Mouse (Mus musculus): ENCODE measurements around the gene Tigit. TPM values are rescaled to one million over a fixed set of nuclear protein-coding genes. Genes with fewer than 3 reads are reported as not detected.

Tigit gene
- polyA plus RNA-seq (2012; ENCODE audit: insufficient read depth, insufficient read length, missing spikeins) = not detected in 2 replicates

DNA sequence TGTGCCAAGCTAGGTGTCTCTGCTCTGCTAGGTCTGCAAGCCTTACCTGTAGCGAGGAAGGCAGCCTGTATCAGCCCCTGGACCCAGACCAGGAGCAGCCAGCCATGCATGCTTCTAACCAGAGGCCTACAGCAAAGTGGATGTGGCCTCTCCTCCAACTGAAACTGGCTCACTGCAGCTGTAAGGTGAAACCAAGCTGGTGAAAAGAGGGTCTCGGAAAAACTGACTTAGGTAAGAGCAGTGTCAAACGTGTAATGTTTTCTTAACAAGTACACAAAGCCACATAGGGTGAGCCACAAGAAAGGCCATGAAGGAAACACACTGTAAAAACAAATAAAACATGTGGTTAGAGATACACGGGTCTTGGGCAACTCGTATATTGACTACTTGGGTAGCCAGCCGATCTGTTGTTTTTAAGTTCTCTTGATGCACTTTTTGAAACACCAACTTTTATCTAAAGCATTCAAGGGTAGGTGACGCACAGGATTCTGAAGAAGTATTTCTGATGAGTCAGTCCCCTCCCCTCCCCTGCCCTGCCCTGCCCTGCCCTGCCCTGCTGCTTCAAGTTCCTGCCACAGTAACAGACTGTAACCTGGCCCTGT, at the start of gene Tigit:
Tigit (minus strand) TSS at position 169 of the 602 bp plus-strand sequence.
- Histone ChIP-seq H3K4me3 (ENCODE audit: insufficient read depth, low read depth, low read length) (no peak within 1 kb of the TSS), H3K27ac (replicated peaks; ENCODE audit: low read depth, low read length) (no peak within 1 kb of the TSS), H3K4me1 (ENCODE audit: control insufficient read depth, insufficient read depth, insufficient read length, low read length) (no peaks in the 10 kb centered on the region)

DNA sequence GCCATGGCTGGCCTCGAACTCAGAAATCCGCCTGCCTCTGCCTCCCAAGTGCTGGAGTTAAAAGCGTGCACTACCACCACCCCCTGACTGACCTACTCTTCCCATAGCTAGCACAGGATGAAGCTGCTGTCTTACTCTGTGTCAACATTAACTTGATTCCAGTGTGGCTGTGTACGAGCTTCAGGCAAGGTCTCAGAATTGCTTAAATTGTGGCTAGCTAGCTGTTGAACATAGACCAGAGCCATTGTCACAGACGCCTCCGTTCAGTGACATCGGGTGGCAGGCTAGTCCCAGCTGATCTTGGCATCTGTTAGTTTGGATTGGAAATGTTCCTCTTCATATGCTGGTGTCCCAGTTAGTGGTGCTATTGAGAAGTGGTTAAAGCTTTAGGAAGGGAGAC, 47.4 kb upstream of the Tigit start:
- H3K4me3 ChIP-seq (ENCODE audit: insufficient read depth, low read depth, low read length) = no peak overlapping the region
- no peak overlapping the region for H3K27ac ChIP-seq (replicated peaks; ENCODE audit: low read depth, low read length)
- H3K4me1 ChIP-seq (ENCODE audit: control insufficient read depth, insufficient read depth, insufficient read length, low read length) = peaks cover 2% of the 10 kb centered on the region; the same call in 1 of the 2 replicates

DNA sequence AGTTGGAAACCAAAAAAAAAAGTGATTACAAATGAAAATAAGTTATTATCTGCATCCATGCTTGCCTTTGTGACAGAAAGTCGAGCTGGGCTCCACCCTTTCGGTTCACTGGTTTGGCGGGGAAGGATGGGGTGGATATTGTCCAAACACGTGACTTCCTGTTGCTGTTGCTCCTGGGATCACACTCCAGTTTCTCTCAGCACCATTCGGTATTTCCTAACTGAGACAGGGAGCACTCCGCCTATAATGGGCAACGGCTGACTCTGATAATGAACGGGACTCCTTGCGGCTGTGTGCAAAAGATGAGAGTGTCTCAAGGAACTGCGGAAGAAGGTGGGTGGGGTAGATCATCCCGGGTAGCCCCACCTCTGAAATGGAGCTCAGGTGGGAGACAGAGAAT, 46.7 kb upstream of the Tigit start:
- Histone ChIP-seq H3K27ac (replicated peaks; ENCODE audit: low read depth, low read length) (no peak overlapping the region), H3K4me1 (ENCODE audit: control insufficient read depth, insufficient read depth, insufficient read length, low read length) (peaks cover 2% of the 10 kb centered on the region; the same call in 1 of the 2 replicates), H3K4me3 (ENCODE audit: insufficient read depth, low read depth, low read length) (peak overlapping the region; percentile 32)

DNA sequence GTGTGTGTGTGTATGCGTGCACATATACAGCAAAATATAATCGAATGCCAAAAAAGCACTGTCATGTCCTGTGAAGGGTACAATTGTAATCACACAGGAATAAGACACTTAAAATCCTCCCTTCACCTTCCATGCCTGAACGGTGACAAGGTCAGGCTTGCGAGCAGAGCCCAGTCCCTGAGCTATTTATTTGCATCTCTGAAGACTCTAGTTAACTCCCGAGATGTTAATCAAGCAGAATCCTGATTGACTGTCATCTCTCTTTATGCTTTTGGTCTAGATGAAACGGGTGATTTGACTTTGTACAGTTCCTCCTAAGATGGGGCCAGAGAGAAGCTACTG, 46.2 kb upstream of the Tigit start:
- H3K27ac ChIP-seq (replicated peaks; ENCODE audit: low read depth, low read length) = no peak overlapping the region
- peak overlapping the region; percentile 32; the same call in 1 of the 2 replicates for H3K4me3 ChIP-seq (ENCODE audit: insufficient read depth, low read depth, low read length)
- peaks cover 2% of the 10 kb centered on the region; the same call in 1 of the 2 replicates for H3K4me1 ChIP-seq (ENCODE audit: control insufficient read depth, insufficient read depth, insufficient read length, low read length)

DNA sequence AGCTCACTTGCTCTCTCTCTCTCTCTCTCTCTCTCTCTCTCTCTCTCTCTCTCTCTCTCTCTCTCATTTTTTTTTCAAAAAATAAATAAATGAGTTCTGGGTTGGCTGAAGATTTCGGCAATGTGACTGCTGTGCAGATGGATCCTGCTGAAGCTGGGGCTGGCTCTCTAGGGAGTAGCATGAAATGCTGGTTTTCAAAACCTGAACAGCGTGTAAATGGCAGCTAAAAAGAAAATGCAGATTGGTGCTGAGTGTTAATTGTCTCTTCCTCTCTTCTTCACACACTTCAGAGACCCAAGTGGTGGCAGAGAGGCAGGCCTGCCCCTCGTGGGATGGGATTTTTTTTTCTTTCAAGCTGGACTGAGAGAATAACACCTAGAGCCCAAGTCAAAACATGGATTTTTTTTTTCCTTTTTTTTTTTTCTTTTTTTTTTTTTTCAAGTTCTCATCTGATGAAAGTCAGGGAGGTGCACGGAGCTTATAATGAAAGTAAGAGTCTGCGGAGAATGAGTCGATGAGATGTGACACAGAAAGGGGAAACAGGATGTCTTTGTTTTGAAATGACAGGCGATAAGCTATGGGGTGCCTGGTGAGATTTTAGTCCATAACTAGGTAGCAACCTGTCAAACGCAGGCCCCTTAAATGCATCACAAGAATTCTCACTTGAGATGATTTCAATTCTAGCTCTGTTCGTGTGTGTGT, 45.6 kb upstream of the Tigit start:
- no peak overlapping the region for H3K27ac ChIP-seq (replicated peaks; ENCODE audit: low read depth, low read length)
- peak overlapping the region; percentile 32; the same call in 1 of the 2 replicates for H3K4me3 ChIP-seq (ENCODE audit: insufficient read depth, low read depth, low read length)
- H3K4me1 ChIP-seq (ENCODE audit: control insufficient read depth, insufficient read depth, insufficient read length, low read length) = peaks cover 2% of the 10 kb centered on the region; the same call in 1 of the 2 replicates

DNA sequence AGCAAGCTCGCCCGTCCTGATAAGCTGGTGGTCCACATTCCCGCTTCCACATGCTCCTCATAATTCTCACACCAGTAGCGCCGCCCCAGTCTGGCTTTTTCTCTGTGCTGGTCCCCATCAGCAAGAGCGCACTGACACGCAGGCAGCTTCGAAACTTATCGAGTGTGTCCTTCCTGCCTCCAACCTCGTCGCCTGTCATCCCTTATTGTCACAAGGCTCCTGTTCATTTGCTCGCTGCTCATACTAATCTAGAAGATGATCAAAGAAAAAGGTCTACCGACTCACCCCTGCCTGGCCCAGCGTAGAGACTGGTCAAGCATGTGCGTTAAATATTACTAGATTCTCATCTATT, 45.1 kb upstream of the Tigit start:
- no peak overlapping the region for H3K4me3 ChIP-seq (ENCODE audit: insufficient read depth, low read depth, low read length)
- H3K4me1 ChIP-seq (ENCODE audit: control insufficient read depth, insufficient read depth, insufficient read length, low read length) = peaks cover 2% of the 10 kb centered on the region; the same call in 1 of the 2 replicates
- no peak overlapping the region for H3K27ac ChIP-seq (replicated peaks; ENCODE audit: low read depth, low read length)

DNA sequence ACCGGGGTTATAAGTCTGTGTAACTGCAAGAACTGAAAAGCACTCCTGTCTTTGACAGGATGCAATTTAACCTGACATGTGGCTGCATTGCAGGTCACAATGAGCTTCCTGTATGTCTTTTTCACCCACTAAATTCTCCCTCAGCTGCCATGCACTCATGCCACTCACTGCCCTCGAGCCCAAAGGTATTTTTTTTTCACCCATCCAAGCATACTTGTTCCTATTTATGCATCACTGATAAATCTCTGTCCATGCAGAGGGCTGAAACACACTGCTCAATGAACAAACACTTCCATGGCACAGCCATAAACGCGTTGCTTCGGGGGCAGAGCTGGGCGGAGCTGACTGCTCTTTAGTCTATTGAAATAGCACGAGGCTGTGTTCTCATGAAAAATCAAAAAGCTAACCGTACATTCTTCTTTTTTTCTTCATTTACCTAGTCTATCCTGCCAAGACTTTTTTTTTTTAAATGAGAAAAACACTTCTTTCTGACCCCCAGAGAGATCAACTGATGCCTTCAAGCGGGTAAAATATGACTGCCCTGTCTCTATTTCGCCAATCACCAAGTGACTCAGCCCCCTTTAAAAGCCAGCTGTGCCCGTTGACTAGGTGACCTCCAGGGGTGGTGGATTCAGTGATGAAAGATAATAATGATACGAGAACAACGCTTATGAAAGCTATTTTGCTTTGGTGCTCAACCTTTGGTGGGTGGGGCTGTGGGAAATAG, 44.6 kb upstream of the Tigit start:
- H3K27ac ChIP-seq (replicated peaks; ENCODE audit: low read depth, low read length) = no peak overlapping the region
- peaks cover 2% of the 10 kb centered on the region; the same call in 1 of the 2 replicates for H3K4me1 ChIP-seq (ENCODE audit: control insufficient read depth, insufficient read depth, insufficient read length, low read length)
- no peak overlapping the region for H3K4me3 ChIP-seq (ENCODE audit: insufficient read depth, low read depth, low read length)

DNA sequence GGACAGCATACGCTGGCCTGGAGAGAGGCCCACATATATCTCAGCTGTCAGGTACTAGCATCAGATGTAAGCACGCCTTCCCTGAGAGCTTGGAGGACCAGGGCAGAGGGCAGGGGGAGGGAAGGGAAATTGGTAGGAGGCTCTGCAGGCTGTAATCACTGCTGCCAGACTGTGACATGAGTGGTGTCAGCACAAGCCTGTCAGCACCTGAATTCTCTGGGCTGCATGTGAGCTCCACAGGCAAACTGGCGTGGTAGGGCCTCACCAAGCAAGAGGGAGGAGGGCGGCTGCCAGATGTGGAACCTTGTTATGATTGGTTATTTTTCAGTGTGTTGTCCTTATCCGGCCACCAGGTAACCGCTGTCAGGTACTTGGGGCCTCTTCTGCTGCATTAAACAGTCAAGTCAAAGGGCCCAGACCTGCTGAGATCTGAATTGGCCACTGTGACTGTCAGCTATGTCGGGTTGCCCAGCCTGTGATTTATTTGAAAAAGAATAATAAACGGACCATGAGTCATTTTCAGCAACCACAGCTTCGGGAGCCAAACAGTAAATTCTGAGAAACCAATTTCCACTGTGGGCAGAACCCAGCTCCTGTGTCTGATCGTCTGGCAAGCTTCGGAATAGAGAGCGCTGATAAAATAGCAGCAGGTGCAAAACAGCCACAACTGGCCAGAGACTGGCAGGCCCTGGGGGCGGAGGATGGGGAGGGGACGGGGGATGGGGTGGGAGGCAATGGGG, 38.0 kb upstream of the Tigit start:
- Histone ChIP-seq H3K27ac (replicated peaks; ENCODE audit: low read depth, low read length) (no peak overlapping the region), H3K4me3 (ENCODE audit: insufficient read depth, low read depth, low read length) (no peak overlapping the region), H3K4me1 (ENCODE audit: control insufficient read depth, insufficient read depth, insufficient read length, low read length) (no peaks in the 10 kb centered on the region)

DNA sequence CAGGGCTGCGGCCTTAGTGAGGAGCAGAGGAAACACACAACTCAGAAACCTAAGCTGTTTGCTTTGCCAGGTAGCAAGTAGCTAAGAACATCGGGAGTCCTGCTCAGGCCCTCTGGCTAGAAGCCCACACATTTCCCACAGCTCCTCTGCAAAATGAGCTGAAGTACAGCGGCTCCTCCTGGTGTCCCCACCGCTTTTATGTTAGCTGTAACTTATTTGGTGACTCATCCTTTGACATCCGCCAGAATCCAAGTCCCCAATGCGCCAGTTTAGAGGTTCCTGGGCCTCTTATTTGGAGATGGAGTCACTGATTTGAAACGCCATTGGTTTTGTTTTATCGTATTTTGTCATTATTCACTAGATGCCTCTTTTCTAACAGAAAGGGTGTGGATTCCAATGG, 36.6 kb upstream of the Tigit start:
- Histone ChIP-seq H3K27ac (replicated peaks; ENCODE audit: low read depth, low read length) (no peak overlapping the region), H3K4me3 (ENCODE audit: insufficient read depth, low read depth, low read length) (no peak overlapping the region), H3K4me1 (ENCODE audit: control insufficient read depth, insufficient read depth, insufficient read length, low read length) (no peaks in the 10 kb centered on the region)

DNA sequence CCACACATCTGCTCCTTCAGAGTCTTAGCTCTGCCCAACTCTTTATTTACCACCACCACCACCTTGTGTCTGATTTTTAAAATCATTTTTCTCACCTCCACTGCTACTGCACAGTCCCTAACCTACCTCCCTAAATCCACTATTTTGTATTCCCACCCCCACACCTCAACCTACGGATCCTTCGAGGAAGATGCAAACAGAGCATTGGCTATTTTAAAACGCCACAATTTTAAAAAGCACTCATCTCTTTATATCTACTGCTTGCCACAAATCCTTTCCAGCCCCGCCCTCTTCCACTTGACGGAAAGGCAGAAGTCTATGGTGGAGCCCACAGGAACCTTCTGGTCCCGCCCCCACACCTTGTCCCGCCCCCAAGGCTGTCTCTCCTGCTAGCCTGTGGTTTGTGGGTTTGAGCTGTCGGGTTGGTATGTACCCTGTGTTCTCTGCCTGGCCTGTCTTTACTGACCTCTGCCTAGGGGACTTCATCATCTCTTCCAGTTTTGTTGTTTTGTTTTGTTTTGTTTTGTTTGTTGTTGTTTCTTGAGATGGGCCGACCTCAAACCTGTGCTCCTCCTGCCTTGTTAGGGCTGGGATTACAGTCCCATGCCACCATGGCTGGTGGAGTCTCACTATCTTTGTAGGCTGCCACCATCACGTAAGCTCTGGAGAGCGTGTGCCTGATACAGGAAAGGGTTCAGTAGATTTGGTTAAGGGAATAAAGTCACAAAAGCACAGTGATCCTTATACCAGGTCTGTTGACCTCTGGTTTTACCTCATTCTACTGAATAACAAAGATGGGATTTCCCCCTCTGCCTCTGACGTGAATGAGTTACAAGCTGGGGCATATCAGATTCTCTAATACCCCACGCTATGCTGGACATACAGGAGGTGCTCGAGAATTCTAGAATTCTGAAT, 35.0 kb upstream of the Tigit start:
- no peaks in the 10 kb centered on the region for H3K4me1 ChIP-seq (ENCODE audit: control insufficient read depth, insufficient read depth, insufficient read length, low read length)
- no peak overlapping the region for H3K27ac ChIP-seq (replicated peaks; ENCODE audit: low read depth, low read length)
- H3K4me3 ChIP-seq (ENCODE audit: insufficient read depth, low read depth, low read length) = no peak overlapping the region

DNA sequence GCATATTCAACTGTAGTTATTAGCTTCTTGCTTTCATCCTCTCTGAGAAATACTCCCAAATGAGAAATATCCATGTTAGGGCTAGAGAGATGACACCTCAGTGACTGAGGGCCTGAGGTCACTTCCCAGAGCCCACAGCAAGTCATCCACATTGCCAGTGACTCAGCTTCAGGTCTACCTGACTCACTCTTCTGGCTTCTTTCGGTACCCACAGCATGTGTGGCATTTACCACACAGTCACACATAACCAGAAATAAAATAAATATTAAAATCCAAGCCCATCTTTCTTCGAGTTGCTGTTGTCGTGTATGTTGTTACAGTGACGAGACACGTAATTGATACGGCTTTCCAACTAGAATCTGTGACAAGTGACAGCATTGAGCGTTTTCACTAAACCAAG, 33.8 kb upstream of the Tigit start:
- no peak overlapping the region for H3K27ac ChIP-seq (replicated peaks; ENCODE audit: low read depth, low read length)
- no peaks in the 10 kb centered on the region for H3K4me1 ChIP-seq (ENCODE audit: control insufficient read depth, insufficient read depth, insufficient read length, low read length)
- H3K4me3 ChIP-seq (ENCODE audit: insufficient read depth, low read depth, low read length) = no peak overlapping the region

DNA sequence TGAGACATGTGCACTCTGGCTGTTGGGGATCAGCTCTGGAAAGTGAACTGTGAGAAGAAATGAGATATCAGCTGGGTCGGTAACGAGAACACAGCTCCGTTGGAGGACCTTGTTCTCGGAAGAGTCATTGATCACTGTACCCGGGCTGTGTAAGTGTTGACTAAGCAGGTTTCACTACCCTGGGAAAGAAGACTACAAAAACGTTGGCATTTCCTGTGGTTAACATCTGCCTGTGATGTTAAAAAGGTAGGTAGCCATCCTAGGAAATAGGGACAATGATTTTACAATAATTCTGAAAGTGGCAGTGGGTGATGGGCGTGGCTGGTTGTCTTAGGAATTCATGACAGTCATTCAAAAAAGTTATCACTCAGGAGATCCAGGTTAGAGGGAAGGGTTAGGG, 31.9 kb upstream of the Tigit start:
- H3K4me1 ChIP-seq (ENCODE audit: control insufficient read depth, insufficient read depth, insufficient read length, low read length) = no peaks in the 10 kb centered on the region
- H3K4me3 ChIP-seq (ENCODE audit: insufficient read depth, low read depth, low read length) = no peak overlapping the region
- H3K27ac ChIP-seq (replicated peaks; ENCODE audit: low read depth, low read length) = no peak overlapping the region

DNA sequence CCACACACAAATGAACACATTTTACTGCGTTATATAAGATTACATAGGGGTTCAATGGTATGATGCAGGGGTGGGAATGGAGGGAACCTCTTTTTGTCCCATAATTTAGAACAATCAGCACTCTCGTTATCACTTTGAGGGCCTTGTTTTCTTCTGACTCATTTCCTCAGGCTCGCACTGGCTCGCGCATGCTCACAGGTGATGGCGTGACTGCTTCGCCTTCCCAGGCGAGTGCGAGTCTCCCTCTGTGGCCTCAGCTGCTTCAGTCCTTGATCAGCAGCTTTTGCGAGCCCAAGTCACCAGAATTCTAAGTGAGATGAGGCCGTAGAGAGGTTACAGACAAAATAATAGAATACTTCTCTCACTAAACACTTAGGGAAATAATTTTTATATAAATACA, 30.2 kb upstream of the Tigit start:
- Histone ChIP-seq H3K4me3 (ENCODE audit: insufficient read depth, low read depth, low read length) (no peak overlapping the region), H3K27ac (replicated peaks; ENCODE audit: low read depth, low read length) (no peak overlapping the region), H3K4me1 (ENCODE audit: control insufficient read depth, insufficient read depth, insufficient read length, low read length) (no peaks in the 10 kb centered on the region)

DNA sequence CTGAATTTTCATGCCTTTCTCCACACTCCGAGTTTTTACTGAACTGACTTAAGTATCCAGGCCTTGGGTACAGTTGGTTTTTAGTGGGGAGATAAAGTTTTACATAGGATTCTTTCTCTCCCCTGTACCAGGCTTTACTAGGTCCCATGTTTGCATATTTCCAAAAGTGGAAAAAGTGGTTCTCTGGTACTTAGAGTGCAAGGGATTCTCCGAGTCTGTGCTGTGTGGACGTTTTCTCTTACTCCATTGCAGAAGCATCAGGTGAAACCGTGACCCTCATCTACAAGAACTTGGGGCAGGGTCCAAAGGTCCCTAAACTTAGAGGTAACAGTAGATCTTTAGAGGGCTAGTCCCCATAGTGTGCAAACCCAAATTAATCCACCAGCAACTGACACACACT, 28.7 kb upstream of the Tigit start:
- no peaks in the 10 kb centered on the region for H3K4me1 ChIP-seq (ENCODE audit: control insufficient read depth, insufficient read depth, insufficient read length, low read length)
- no peak overlapping the region for H3K4me3 ChIP-seq (ENCODE audit: insufficient read depth, low read depth, low read length)
- no peak overlapping the region for H3K27ac ChIP-seq (replicated peaks; ENCODE audit: low read depth, low read length)

Measured in brown adipose tissue, adult 24 weeks (tissue).